Mouse (Mus musculus) liver, embryonic 13.5 days (tissue): ENCODE measurements at regions not wholly inside any gene's neighbourhood (a gene's known extent, or its start where the extent isn't known, plus 50 kb on each side); places are given as distances from the start of the nearest gene placed in this dataset.

ENCODE experiments used
- ATAC-seq: fragments of 200-750 bp; cut with Nextera tagmentation; 2 replicates; pipeline ENCODE4 v1.8.0; 2017; ENCODE audit warnings: low read depth, mild to moderate bottlenecking, moderate number of reproducible peaks, moderate library complexity
- DNase-seq: peaks from one replicate; pipeline ENCODE4 v3.0.0; 2022
- H3K27ac ChIP-seq: fragments of 300-500 bp; sonication (generic); 2 replicates; pipeline ENCODE4 v1.5.1; 2015; ENCODE audit warnings: moderate library complexity, mild to moderate bottlenecking, inconsistent platforms
- H3K27me3 ChIP-seq: fragments of 300-500 bp; sonication (generic); 2 replicates; pipeline ENCODE4 v1.6.1; 2015; ENCODE audit warnings: mild to moderate bottlenecking, inconsistent platforms
- H3K36me3 ChIP-seq: fragments of 300-500 bp; sonication (generic); 2 replicates; pipeline ENCODE4 v1.6.1; 2015; ENCODE audit warnings: mild to moderate bottlenecking, inconsistent platforms
- H3K4me1 ChIP-seq: fragments of 300-500 bp; sonication (generic); replicated peaks from 2 replicates; pipeline ENCODE4 v1.6.1; 2015; ENCODE audit warnings: inconsistent platforms
- H3K4me2 ChIP-seq: fragments of 300-500 bp; sonication (generic); 2 replicates; pipeline ENCODE4 v1.6.1; 2015; ENCODE audit warnings: inconsistent platforms, mild to moderate bottlenecking, moderate library complexity
- H3K4me3 ChIP-seq: fragments of 300-500 bp; sonication (generic); replicated peaks from 2 replicates; pipeline ENCODE4 v1.5.1; 2015; ENCODE audit warnings: mild to moderate bottlenecking, inconsistent platforms
- H3K9ac ChIP-seq: fragments of 300-500 bp; sonication (generic); 2 replicates; pipeline ENCODE4 v1.6.1; 2015; ENCODE audit warnings: mild to moderate bottlenecking, inconsistent platforms
- H3K9me3 ChIP-seq: fragments of 300-500 bp; sonication (generic); replicated peaks from 2 replicates; pipeline ENCODE4 v1.6.1; 2016; ENCODE audit warnings: inconsistent platforms
- WGBS: fragments of 180-500 bp; shearing (Covaris S2); methylation state at CpG from one replicate; pipeline ENCODE4 v1.1.7; 2015; ENCODE audit not compliant: insufficient replicate concordance; 5-methylcytosine and 5-hydroxymethylcytosine counted together

DNA sequence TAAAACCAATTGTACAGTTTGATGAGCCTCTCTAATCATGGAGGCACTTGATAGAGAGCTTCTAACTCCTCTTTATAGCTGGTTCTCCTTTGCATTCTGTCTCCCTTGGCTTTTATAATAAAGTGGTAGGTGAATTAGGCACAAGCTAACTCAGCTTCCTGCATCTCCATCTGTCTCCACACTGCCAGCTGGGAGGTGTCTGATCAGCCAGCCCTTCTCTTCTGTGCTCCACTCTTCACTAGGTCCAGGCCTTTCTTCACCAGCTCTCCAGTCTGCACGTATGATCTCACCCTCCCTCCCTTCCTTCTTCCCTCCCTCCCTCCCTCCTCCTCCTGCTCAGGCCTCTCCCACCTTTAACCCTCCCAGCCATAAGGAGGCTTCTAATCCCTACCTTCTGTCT, 136.2 kb downstream of the Rchy1 start:
- Histone ChIP-seq H3K27me3 (no peaks in the 10 kb centered on the region), H3K4me3 (no peak overlapping the region), H3K9me3 (no peaks in the 10 kb centered on the region), H3K36me3 (no peaks in the 10 kb centered on the region), H3K27ac (no peak overlapping the region), H3K4me1 (peaks cover 8% of the 10 kb centered on the region), H3K9ac (no peak overlapping the region), H3K4me2 (no peak overlapping the region)
- DNase-seq (no peak), ATAC-seq (no peak)
- 33% methylated on average over 1 of the region's 1 CpGs for WGBS

DNA sequence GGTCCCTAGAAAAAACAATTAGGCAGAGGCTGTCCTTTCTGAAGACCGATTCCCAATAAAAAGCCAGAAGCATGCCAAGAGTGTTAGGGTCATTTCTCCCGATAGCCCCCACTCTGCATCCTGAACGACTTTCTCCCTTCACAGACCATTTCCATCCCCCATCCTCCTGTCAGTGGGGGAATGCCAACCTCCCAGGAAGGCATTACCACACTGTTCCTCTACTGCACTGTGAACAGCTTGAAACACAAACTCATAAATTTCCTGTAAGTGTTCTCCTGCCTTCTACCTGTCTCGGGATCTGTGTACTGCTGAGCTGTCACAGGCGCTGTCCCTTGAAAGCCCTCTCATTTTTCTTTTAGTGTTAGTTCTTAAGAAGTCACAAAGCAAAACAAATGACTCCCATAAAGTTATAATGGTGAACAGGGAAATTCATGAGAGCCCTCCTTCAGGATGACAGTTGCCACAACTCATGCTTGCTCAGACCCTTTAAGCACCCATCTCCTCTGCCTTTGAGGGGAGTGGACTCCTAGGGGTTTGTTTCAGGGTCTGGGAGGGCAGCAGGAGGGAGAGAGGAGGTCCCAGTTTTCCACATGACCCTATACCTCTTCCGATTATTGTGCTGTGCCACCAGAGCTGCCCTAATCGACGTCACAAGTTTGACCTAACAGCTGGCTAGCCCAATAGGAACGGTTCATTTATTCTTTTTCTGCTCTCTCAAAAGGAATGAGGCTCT, 139.9 kb downstream of the Rchy1 start:
- Histone ChIP-seq H3K27ac (no peak overlapping the region), H3K4me1 (no peaks in the 10 kb centered on the region), H3K27me3 (no peaks in the 10 kb centered on the region), H3K9me3 (no peaks in the 10 kb centered on the region), H3K9ac (no peak overlapping the region), H3K4me2 (no peak overlapping the region), H3K4me3 (no peak overlapping the region), H3K36me3 (no peaks in the 10 kb centered on the region)
- 68% methylated on average over 9 of the region's 9 CpGs for WGBS
- DNase-seq (no peak), ATAC-seq (no peak)

- Histone ChIP-seq H3K4me1 (peaks cover 8% of the 10 kb centered on the region), H3K9me3 (no peaks in the 10 kb centered on the region), H3K4me2 (no peak overlapping the region), H3K36me3 (no peaks in the 10 kb centered on the region), H3K4me3 (no peak overlapping the region), H3K27me3 (no peaks in the 10 kb centered on the region), H3K27ac (no peak overlapping the region), H3K9ac (no peak overlapping the region)
- ATAC-seq = no peak
- DNase-seq = no peak
- WGBS = 72% methylated on average over 12 of the region's 12 CpGs
Measured at GRCm38 (mm10) chr5:91818800-91819199, 144.1 kb downstream of the Rchy1 start.

GRCm38 (mm10) chr5:91818195-91818594, 144.7 kb downstream of the Rchy1 start:
- Histone ChIP-seq H3K4me3 (no peak overlapping the region), H3K9me3 (no peaks in the 10 kb centered on the region), H3K4me2 (no peak overlapping the region), H3K4me1 (peaks cover 8% of the 10 kb centered on the region), H3K9ac (no peak overlapping the region), H3K27me3 (no peaks in the 10 kb centered on the region), H3K27ac (no peak overlapping the region), H3K36me3 (no peaks in the 10 kb centered on the region)
- ATAC-seq = no peak
- 80% methylated on average over 11 of the region's 11 CpGs for WGBS
- no peak for DNase-seq

DNA sequence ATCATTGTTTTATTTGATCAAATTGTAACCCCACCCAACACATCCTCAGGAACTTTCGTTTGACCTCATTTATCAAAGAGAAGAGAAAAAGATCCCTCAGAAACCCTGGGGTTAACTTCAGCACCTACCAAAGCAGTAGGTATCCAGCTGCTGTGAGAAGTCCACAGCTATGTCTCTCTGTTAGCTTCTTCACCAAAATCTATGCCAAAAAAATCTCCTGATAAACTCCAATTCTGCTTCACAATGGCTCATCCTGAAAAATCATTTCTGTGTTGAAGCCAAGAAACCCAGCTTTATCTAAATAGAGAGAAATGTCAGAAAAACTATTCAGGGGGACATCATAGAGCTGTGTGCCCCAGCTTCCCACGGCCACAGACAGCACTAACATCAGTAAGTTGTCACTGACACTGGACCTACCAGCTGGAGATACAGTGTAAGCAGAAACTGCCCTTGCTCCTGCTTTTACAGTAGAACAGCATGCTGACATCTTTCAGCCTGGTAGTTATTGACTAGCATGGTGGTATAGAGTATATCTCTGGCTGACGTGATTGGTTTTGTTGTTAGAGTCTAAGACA, 146.4 kb downstream of the Rchy1 start:
- no peak overlapping the region for H3K27ac ChIP-seq
- H3K9me3 ChIP-seq = no peaks in the 10 kb centered on the region
- 56% methylated on average over 3 of the region's 3 CpGs for WGBS
- ATAC-seq (no peak), DNase-seq (no peak)
- H3K36me3 ChIP-seq = no peaks in the 10 kb centered on the region
- H3K4me1 ChIP-seq = peaks cover 8% of the 10 kb centered on the region
- H3K4me2 ChIP-seq = no peak overlapping the region
- no peak overlapping the region for H3K9ac ChIP-seq
- H3K4me3 ChIP-seq = no peak overlapping the region
- H3K27me3 ChIP-seq = no peaks in the 10 kb centered on the region

GRCm38 (mm10) chr5:91814956-91815355, 147.9 kb downstream of the Rchy1 start:
- 29% methylated on average over 6 of the region's 6 CpGs for WGBS
- DNase-seq = no peak
- Histone ChIP-seq H3K4me2 (no peak overlapping the region), H3K9me3 (no peaks in the 10 kb centered on the region), H3K4me1 (peaks cover 8% of the 10 kb centered on the region), H3K27ac (0 out of 2 replicates have a peak overlapping the region, but pooled peaks have one; percentile 15), H3K36me3 (no peaks in the 10 kb centered on the region), H3K9ac (no peak overlapping the region), H3K4me3 (no peak overlapping the region), H3K27me3 (no peaks in the 10 kb centered on the region)
- ATAC-seq = no peak

DNA sequence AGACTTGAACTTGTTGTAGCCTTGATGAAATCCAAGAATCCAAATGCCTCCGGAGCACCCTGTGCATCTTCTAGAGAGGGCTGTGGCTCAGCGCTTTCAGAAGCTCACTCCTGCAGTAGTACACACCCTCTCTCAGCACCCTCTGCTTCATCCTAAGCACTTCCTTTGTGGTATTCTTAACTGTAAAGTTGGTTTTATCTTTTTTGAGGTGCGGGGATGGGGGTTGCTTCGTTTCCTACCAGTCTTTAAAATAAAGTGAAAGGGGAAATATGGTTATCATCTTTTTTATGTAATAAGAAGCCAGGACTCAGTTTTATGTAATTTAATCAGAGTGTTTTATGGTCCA, 148.5 kb downstream of the Rchy1 start:
- peaks cover 8% of the 10 kb centered on the region for H3K4me1 ChIP-seq
- ATAC-seq (peak; percentile 79), DNase-seq (no peak)
- H3K4me2 ChIP-seq = peak overlapping the region; percentile 9; the same call in 1 of the 2 replicates
- H3K27me3 ChIP-seq = no peaks in the 10 kb centered on the region
- H3K27ac ChIP-seq = no peak overlapping the region; the same call in 1 of the 2 replicates
- 15% methylated on average over 4 of the region's 4 CpGs for WGBS
- H3K4me3 ChIP-seq = no peak overlapping the region
- H3K9me3 ChIP-seq = no peaks in the 10 kb centered on the region
- no peaks in the 10 kb centered on the region for H3K36me3 ChIP-seq
- peak overlapping the region; percentile 33; the same call in 1 of the 2 replicates for H3K9ac ChIP-seq

DNA sequence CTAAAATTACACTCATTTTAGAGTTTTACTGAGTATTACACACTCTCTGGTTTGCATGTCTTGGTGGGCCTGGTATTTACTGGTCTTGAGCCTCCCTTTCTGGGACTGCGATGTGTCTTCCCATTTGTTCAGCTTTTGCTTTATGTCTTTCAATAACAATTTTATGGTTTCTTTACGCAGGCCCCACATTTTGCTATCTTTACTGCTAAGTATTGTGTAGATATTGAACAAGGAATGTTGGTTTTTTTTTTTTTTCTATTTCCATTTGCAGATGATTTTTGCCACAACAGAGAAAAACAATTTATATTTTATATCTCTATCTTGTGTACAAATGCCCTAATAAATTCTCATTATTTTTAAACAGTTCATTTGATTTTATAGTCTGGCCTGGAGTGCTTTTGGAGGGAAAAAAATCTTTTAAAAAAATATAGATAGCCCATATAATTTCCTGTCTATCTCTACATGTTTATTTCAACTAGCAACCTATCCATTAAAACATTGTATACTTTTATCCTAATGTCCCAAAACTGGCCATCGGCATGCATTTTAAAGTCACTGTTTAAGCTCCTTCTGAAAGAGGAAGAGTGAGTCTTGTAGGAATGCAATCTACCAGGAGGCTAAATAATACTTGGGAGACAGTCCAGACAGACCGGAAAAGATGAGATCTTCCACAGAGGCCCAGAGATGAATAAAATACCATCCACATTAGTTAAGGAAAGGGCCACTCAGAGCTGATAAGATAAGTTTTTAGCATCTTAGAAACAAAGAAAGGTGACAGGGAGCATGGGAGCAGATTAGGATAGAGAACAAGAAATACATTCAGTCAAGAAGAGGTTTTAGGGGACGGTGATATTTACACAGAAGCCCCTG, 149.1 kb downstream of the Rchy1 start:
- Histone ChIP-seq H3K9ac (peak overlapping the region; percentile 33; the same call in 1 of the 2 replicates), H3K4me3 (no peak overlapping the region), H3K27ac (no peak overlapping the region; the same call in 1 of the 2 replicates), H3K4me2 (peak overlapping the region; percentile 9; the same call in 1 of the 2 replicates), H3K9me3 (no peaks in the 10 kb centered on the region), H3K4me1 (peaks cover 8% of the 10 kb centered on the region), H3K36me3 (no peaks in the 10 kb centered on the region), H3K27me3 (no peaks in the 10 kb centered on the region)
- DNase-seq (no peak), ATAC-seq (peak; percentile 47; the same call in 1 of the 2 replicates)
- 40% methylated on average over 5 of the region's 5 CpGs for WGBS

- H3K36me3 ChIP-seq = no peaks in the 10 kb centered on the region
- no peak for DNase-seq
- no peaks in the 10 kb centered on the region for H3K9me3 ChIP-seq
- 65% methylated on average over 18 of the region's 18 CpGs for WGBS
- H3K27me3 ChIP-seq = no peaks in the 10 kb centered on the region
- H3K4me1 ChIP-seq = no peaks in the 10 kb centered on the region
- no peak overlapping the region for H3K4me3 ChIP-seq
- H3K9ac ChIP-seq = no peak overlapping the region
- H3K27ac ChIP-seq = no peak overlapping the region
- H3K4me2 ChIP-seq = no peak overlapping the region
- no peak for ATAC-seq
Measured at GRCm38 (mm10) chr5:91807070-91808065, 155.5 kb downstream of the Rchy1 start.

DNA sequence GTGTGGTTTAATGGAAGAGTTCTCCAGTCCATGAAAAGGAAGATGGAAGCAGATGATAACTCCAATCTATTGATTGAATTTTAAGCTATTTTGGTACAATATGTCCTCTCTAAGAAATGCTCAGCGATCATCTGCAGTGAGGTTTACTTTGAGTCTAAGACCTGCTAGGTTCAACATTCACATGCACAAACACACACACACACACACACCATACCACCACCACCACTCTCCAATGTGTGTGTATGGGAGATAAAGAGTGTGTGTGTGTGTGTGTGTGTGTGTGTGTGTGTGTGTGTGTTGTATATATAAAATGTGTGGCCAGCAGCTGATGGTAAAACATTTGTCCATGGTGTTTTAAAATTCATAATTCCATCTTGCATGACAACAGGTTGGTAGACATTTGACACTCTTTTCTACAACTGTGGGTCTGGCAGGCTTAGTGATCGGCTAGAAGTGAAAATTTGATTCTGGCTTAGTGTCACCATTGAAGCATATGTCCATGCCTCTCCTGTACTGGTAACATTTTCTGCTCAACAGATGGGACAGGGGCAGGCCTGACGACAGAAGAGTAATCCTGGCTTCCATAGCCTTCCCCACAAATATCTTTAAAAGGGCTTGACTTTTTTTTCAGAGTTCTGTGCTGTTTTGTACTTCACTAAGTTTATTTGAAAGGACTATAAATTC, 161.4 kb downstream of the Rchy1 start:
- no peaks in the 10 kb centered on the region for H3K36me3 ChIP-seq
- DNase-seq (no peak), ATAC-seq (no peak)
- H3K27me3 ChIP-seq = no peaks in the 10 kb centered on the region
- no peaks in the 10 kb centered on the region for H3K4me1 ChIP-seq
- H3K4me3 ChIP-seq = no peak overlapping the region
- no peaks in the 10 kb centered on the region for H3K9me3 ChIP-seq
- no peak overlapping the region for H3K4me2 ChIP-seq
- H3K9ac ChIP-seq = no peak overlapping the region
- H3K27ac ChIP-seq = no peak overlapping the region
- 71% methylated on average over 3 of the region's 3 CpGs for WGBS
